Mouse (Mus musculus) forebrain, embryonic 10.5 days (tissue): ENCODE measurements around the gene Glp1r. TPM values are rescaled to one million over a fixed set of nuclear protein-coding genes. Genes with fewer than 3 reads are reported as not detected.

Experiments used
- DNase-seq: peaks from one replicate; pipeline ENCODE4 v3.0.0-alpha.2; 2017; ENCODE audit warnings: low spot score; ENCODE audit errors: extremely low spot score
- H3K27ac ChIP-seq: fragments of 300-500 bp; sonication (generic); 2 replicates; pipeline ENCODE4 v1.5.1; 2016; ENCODE audit warnings: mild to moderate bottlenecking
- H3K27me3 ChIP-seq: fragments of 300-500 bp; sonication (generic); 2 replicates; pipeline ENCODE4 v1.6.1; 2016; ENCODE audit warnings: mild to moderate bottlenecking; ENCODE audit not compliant: poor library complexity, severe bottlenecking
- H3K36me3 ChIP-seq: fragments of 300-500 bp; sonication (generic); replicated peaks from 2 replicates; pipeline ENCODE4 v1.6.1; 2016; ENCODE audit warnings: mild to moderate bottlenecking, moderate library complexity
- H3K4me1 ChIP-seq: fragments of 300-500 bp; sonication (generic); 2 replicates; pipeline ENCODE4 v1.6.1; 2016
- H3K4me3 ChIP-seq: fragments of 300-500 bp; sonication (generic); 2 replicates; pipeline ENCODE4 v1.5.1; 2016; ENCODE audit warnings: mild to moderate bottlenecking, moderate library complexity
- H3K9me3 ChIP-seq: fragments of 300-500 bp; sonication (generic); 2 replicates; pipeline ENCODE4 v1.6.1; 2016; ENCODE audit warnings: mild to moderate bottlenecking, moderate library complexity
- WGBS: fragments of 180-500 bp; shearing (Covaris S2); methylation state at CpG from one replicate; pipeline ENCODE4 v1.1.7; 2016; 5-methylcytosine and 5-hydroxymethylcytosine counted together
- polyA plus RNA-seq: library from polyadenylated mRNA; unstranded; fragments of >200 nt; fragmentation: Nextera tagmentation; extraction: Ambion mirVana; gene quantifications from 2 replicates; pipeline ENCODE4 v1.2.1, GENCODE M21; 2016

Glp1r gene
- polyA plus RNA-seq = 0.05 TPM in 1 of 2 replicates, not detected in the other

- Histone ChIP-seq H3K4me3 (peak within 1 kb of the TSS; percentile 66), H3K4me1 (peaks cover 14% of the 10 kb centered on the region), H3K27me3 (peaks cover 54% of the 10 kb centered on the region), H3K9me3 (0 out of 2 replicates have a peak, but pooled peaks cover 5% of the 10 kb centered on the region), H3K27ac (peak within 1 kb of the TSS; percentile 76), H3K36me3 (no peaks in the 10 kb centered on the region)
- no peak for DNase-seq
- WGBS = 1% methylated on average over 37 of the region's 37 CpGs
Measured at GRCm38 (mm10) chr17:30901627-30902026, at the start of gene Glp1r. Glp1r (plus strand) TSS chr17:30901817.

GRCm38 (mm10) chr17:30852345-30852744 lies 49.3 kb upstream of the Glp1r start:
- Histone ChIP-seq H3K9me3 (no peaks in the 10 kb centered on the region; the same call in 1 of the 2 replicates), H3K4me1 (no peaks in the 10 kb centered on the region), H3K27me3 (no peaks in the 10 kb centered on the region)

GRCm38 (mm10) chr17:30857347-30857746 lies 44.3 kb upstream of the Glp1r start:
- DNase-seq = no peak
- Histone ChIP-seq H3K9me3 (no peaks in the 10 kb centered on the region), H3K27me3 (no peaks in the 10 kb centered on the region), H3K36me3 (no peaks in the 10 kb centered on the region), H3K27ac (no peak overlapping the region), H3K4me1 (peaks cover 25% of the 10 kb centered on the region), H3K4me3 (no peak overlapping the region)
- WGBS = 91% methylated on average over 5 of the region's 5 CpGs

More at GRCm38 (mm10) chr17:30852345-30852744, 49.3 kb upstream of the Glp1r start:
- DNase-seq = no peak
- H3K36me3 ChIP-seq = no peaks in the 10 kb centered on the region
- H3K4me3 ChIP-seq = no peak overlapping the region
- H3K27ac ChIP-seq = no peak overlapping the region

GRCm38 (mm10) chr17:30858586-30859259 lies 42.9 kb upstream of the Glp1r start:
- Histone ChIP-seq H3K27ac (no peak overlapping the region), H3K27me3 (no peaks in the 10 kb centered on the region), H3K9me3 (no peaks in the 10 kb centered on the region), H3K4me1 (peaks cover 33% of the 10 kb centered on the region), H3K36me3 (no peaks in the 10 kb centered on the region), H3K4me3 (no peak overlapping the region)
- 75% methylated on average over 11 of the region's 11 CpGs for WGBS
- no peak for DNase-seq

GRCm38 (mm10) chr17:30859989-30860585 lies 41.5 kb upstream of the Glp1r start:
- no peak for DNase-seq
- no peaks in the 10 kb centered on the region for H3K9me3 ChIP-seq

GRCm38 (mm10) chr17:30860606-30861005 lies 41.0 kb upstream of the Glp1r start:
- Histone ChIP-seq H3K4me3 (no peak overlapping the region), H3K36me3 (no peaks in the 10 kb centered on the region), H3K9me3 (no peaks in the 10 kb centered on the region), H3K27me3 (no peaks in the 10 kb centered on the region), H3K4me1 (peaks cover 33% of the 10 kb centered on the region), H3K27ac (0 out of 2 replicates have a peak overlapping the region, but pooled peaks have one; percentile 71)
- DNase-seq = no peak
- 78% methylated on average over 7 of the region's 7 CpGs for WGBS

More at GRCm38 (mm10) chr17:30859989-30860585, 41.5 kb upstream of the Glp1r start:
- 45% methylated on average over 10 of the region's 10 CpGs for WGBS
- Histone ChIP-seq H3K27me3 (no peaks in the 10 kb centered on the region), H3K4me1 (peaks cover 33% of the 10 kb centered on the region), H3K36me3 (no peaks in the 10 kb centered on the region), H3K4me3 (no peak overlapping the region), H3K27ac (peak overlapping the region; percentile 71)

- 75% methylated on average over 8 of the region's 8 CpGs for WGBS
Measured at GRCm38 (mm10) chr17:30866281-30866680, 35.3 kb upstream of the Glp1r start.

GRCm38 (mm10) chr17:30866966-30867365 lies 34.7 kb upstream of the Glp1r start:
- Histone ChIP-seq H3K4me3 (no peak overlapping the region), H3K4me1 (peaks cover 10% of the 10 kb centered on the region), H3K36me3 (no peaks in the 10 kb centered on the region), H3K9me3 (no peaks in the 10 kb centered on the region), H3K27me3 (no peaks in the 10 kb centered on the region), H3K27ac (no peak overlapping the region)
- no peak for DNase-seq
- WGBS = 87% methylated on average over 9 of the region's 9 CpGs

More at GRCm38 (mm10) chr17:30866281-30866680, 35.3 kb upstream of the Glp1r start:
- Histone ChIP-seq H3K27ac (no peak overlapping the region), H3K27me3 (no peaks in the 10 kb centered on the region), H3K4me1 (peaks cover 14% of the 10 kb centered on the region), H3K9me3 (no peaks in the 10 kb centered on the region), H3K36me3 (no peaks in the 10 kb centered on the region), H3K4me3 (no peak overlapping the region)
- no peak for DNase-seq

- Histone ChIP-seq H3K27me3 (no peaks in the 10 kb centered on the region), H3K27ac (no peak overlapping the region), H3K36me3 (no peaks in the 10 kb centered on the region), H3K4me3 (no peak overlapping the region), H3K4me1 (no peaks in the 10 kb centered on the region), H3K9me3 (0 out of 2 replicates have a peak, but pooled peaks cover 3% of the 10 kb centered on the region)
- DNase-seq = no peak
- 37% methylated on average over 10 of the region's 10 CpGs for WGBS
Measured at GRCm38 (mm10) chr17:30871040-30871439, 30.6 kb upstream of the Glp1r start.

- H3K4me3 ChIP-seq = no peak overlapping the region
- H3K27ac ChIP-seq = no peak overlapping the region
- no peaks in the 10 kb centered on the region for H3K36me3 ChIP-seq
- WGBS = 63% methylated on average over 15 of the region's 15 CpGs
- H3K9me3 ChIP-seq = 0 out of 2 replicates have a peak, but pooled peaks cover 3% of the 10 kb centered on the region
- 0 out of 2 replicates have a peak, but pooled peaks cover 3% of the 10 kb centered on the region for H3K4me1 ChIP-seq
- no peaks in the 10 kb centered on the region for H3K27me3 ChIP-seq
- no peak for DNase-seq
Measured at GRCm38 (mm10) chr17:30874276-30874675, 27.3 kb upstream of the Glp1r start.

GRCm38 (mm10) chr17:30877456-30877855 lies 24.2 kb upstream of the Glp1r start:
- WGBS = 92% methylated on average over 7 of the region's 7 CpGs
- H3K27me3 ChIP-seq = no peaks in the 10 kb centered on the region
- H3K36me3 ChIP-seq = no peaks in the 10 kb centered on the region
- peaks cover 11% of the 10 kb centered on the region for H3K4me1 ChIP-seq
- no peak overlapping the region for H3K27ac ChIP-seq
- 0 out of 2 replicates have a peak, but pooled peaks cover 3% of the 10 kb centered on the region for H3K9me3 ChIP-seq
- DNase-seq = no peak
- H3K4me3 ChIP-seq = no peak overlapping the region

- Histone ChIP-seq H3K4me1 (peaks cover 17% of the 10 kb centered on the region), H3K27ac (no peak overlapping the region), H3K9me3 (0 out of 2 replicates have a peak, but pooled peaks cover 3% of the 10 kb centered on the region), H3K4me3 (no peak overlapping the region), H3K36me3 (no peaks in the 10 kb centered on the region), H3K27me3 (peaks cover 5% of the 10 kb centered on the region; the same call in 1 of the 2 replicates)
- DNase-seq = no peak
- WGBS = 69% methylated on average over 6 of the region's 6 CpGs
Measured at GRCm38 (mm10) chr17:30878626-30879025, 23.0 kb upstream of the Glp1r start.

GRCm38 (mm10) chr17:30880391-30880790 lies 21.2 kb upstream of the Glp1r start:
- Histone ChIP-seq H3K4me1 (peaks cover 17% of the 10 kb centered on the region), H3K27ac (no peak overlapping the region), H3K27me3 (peaks cover 5% of the 10 kb centered on the region; the same call in 1 of the 2 replicates), H3K9me3 (0 out of 2 replicates have a peak, but pooled peaks cover 2% of the 10 kb centered on the region), H3K36me3 (no peaks in the 10 kb centered on the region), H3K4me3 (no peak overlapping the region)
- no peak for DNase-seq
- 85% methylated on average over 3 of the region's 3 CpGs for WGBS
